Mouse (Mus musculus): ENCODE measurements at regions not wholly inside any gene's neighbourhood (a gene's known extent, or its start where the extent isn't known, plus 50 kb on each side); places are given as distances from the start of the nearest gene placed in this dataset.

- ATAC-seq (no peak), DNase-seq (peak; percentile 32)
- H3K4me2 ChIP-seq (ENCODE audit: low read depth), result no peak overlapping the region
- H3K9ac ChIP-seq, result no peak overlapping the region
- no peaks in the 10 kb centered on the region for H3K9me3 ChIP-seq (ENCODE audit: low read length)
- no peak overlapping the region for H3K27ac ChIP-seq (ENCODE audit: low read depth, low read length)
- peak; percentile 27; the same call in 1 of the 2 replicates for TF ChIP-seq CTCF (IDR thresholded peaks at IDR 0.05; ENCODE audit: low read depth)
- H3K27me3 ChIP-seq (ENCODE audit: insufficient read depth, low read length), result no peaks in the 10 kb centered on the region
- no peaks in the 10 kb centered on the region for H3K4me1 ChIP-seq (ENCODE audit: insufficient read depth)
- H3K4me3 ChIP-seq (ENCODE audit: low read depth, low read length), result no peak overlapping the region
- H3K36me3 ChIP-seq (ENCODE audit: insufficient read depth), result no peaks in the 10 kb centered on the region
- WGBS, result 31% methylated on average over 8 of the region's 8 CpGs
Measured at GRCm38 (mm10) chr3:129429161-129430111, 96.9 kb upstream of the Enpep start.

- ATAC-seq (no peak), DNase-seq (no peak)
- H3K4me3 ChIP-seq (ENCODE audit: low read depth, low read length), result no peak overlapping the region
- no peak overlapping the region for H3K4me2 ChIP-seq (ENCODE audit: low read depth)
- H3K9me3 ChIP-seq (ENCODE audit: low read length), result no peaks in the 10 kb centered on the region
- H3K9ac ChIP-seq, result no peak overlapping the region
- 73% methylated on average over 11 of the region's 11 CpGs for WGBS
- H3K27ac ChIP-seq (ENCODE audit: low read depth, low read length), result no peak overlapping the region
- no peaks in the 10 kb centered on the region for H3K4me1 ChIP-seq (ENCODE audit: insufficient read depth)
- no peaks in the 10 kb centered on the region for H3K36me3 ChIP-seq (ENCODE audit: insufficient read depth)
- no peaks in the 10 kb centered on the region for H3K27me3 ChIP-seq (ENCODE audit: insufficient read depth, low read length)
- no peak for TF ChIP-seq CTCF (IDR thresholded peaks at IDR 0.05; ENCODE audit: low read depth)
Measured at GRCm38 (mm10) chr3:129434056-129434455, 98.1 kb upstream of the Elovl6 start.

GRCm38 (mm10) chr3:129437687-129438086, 94.5 kb upstream of the Elovl6 start:
- Histone ChIP-seq H3K27ac (ENCODE audit: low read depth, low read length) (no peak overlapping the region), H3K4me3 (ENCODE audit: low read depth, low read length) (no peak overlapping the region), H3K9me3 (ENCODE audit: low read length) (no peaks in the 10 kb centered on the region), H3K4me1 (ENCODE audit: insufficient read depth) (no peaks in the 10 kb centered on the region), H3K9ac (no peak overlapping the region), H3K4me2 (ENCODE audit: low read depth) (no peak overlapping the region), H3K27me3 (ENCODE audit: insufficient read depth, low read length) (no peaks in the 10 kb centered on the region), H3K36me3 (ENCODE audit: insufficient read depth) (no peaks in the 10 kb centered on the region)
- DNase-seq, result no peak
- no peak for TF ChIP-seq CTCF (IDR thresholded peaks at IDR 0.05; ENCODE audit: low read depth)
- no peak for ATAC-seq
- 91% methylated on average over 6 of the region's 6 CpGs for WGBS

GRCm38 (mm10) chr3:129442756-129443155, 89.4 kb upstream of the Elovl6 start:
- WGBS, result 60% methylated on average over 5 of the region's 5 CpGs
- Histone ChIP-seq H3K9ac (no peak overlapping the region), H3K4me1 (ENCODE audit: insufficient read depth) (no peaks in the 10 kb centered on the region), H3K27me3 (ENCODE audit: insufficient read depth, low read length) (no peaks in the 10 kb centered on the region), H3K4me2 (ENCODE audit: low read depth) (no peak overlapping the region), H3K36me3 (ENCODE audit: insufficient read depth) (no peaks in the 10 kb centered on the region), H3K27ac (ENCODE audit: low read depth, low read length) (no peak overlapping the region), H3K9me3 (ENCODE audit: low read length) (no peaks in the 10 kb centered on the region), H3K4me3 (ENCODE audit: low read depth, low read length) (no peak overlapping the region)
- no peak for ATAC-seq
- DNase-seq, result no peak
- no peak for TF ChIP-seq CTCF (IDR thresholded peaks at IDR 0.05; ENCODE audit: low read depth)

- H3K27me3 ChIP-seq (ENCODE audit: insufficient read depth, low read length), result no peaks in the 10 kb centered on the region
- ATAC-seq (no peak), DNase-seq (no peak)
- no peaks in the 10 kb centered on the region for H3K4me1 ChIP-seq (ENCODE audit: insufficient read depth)
- no peak overlapping the region for H3K27ac ChIP-seq (ENCODE audit: low read depth, low read length)
- H3K9ac ChIP-seq, result no peak overlapping the region
- no peak overlapping the region for H3K4me2 ChIP-seq (ENCODE audit: low read depth)
- WGBS, result 96% methylated on average over 3 of the region's 3 CpGs
- H3K4me3 ChIP-seq (ENCODE audit: low read depth, low read length), result no peak overlapping the region
- H3K36me3 ChIP-seq (ENCODE audit: insufficient read depth), result no peaks in the 10 kb centered on the region
- no peak for TF ChIP-seq CTCF (IDR thresholded peaks at IDR 0.05; ENCODE audit: low read depth)
- H3K9me3 ChIP-seq (ENCODE audit: low read length), result no peaks in the 10 kb centered on the region
Measured at GRCm38 (mm10) chr3:129444221-129444620, 87.9 kb upstream of the Elovl6 start.

GRCm38 (mm10) chr3:129445961-129446360, 86.2 kb upstream of the Elovl6 start:
- 95% methylated on average over 6 of the region's 6 CpGs for WGBS

GRCm38 (mm10) chr3:129449928-129450327, 82.2 kb upstream of the Elovl6 start:
- no peak overlapping the region for H3K9ac ChIP-seq
- no peak for DNase-seq
- H3K36me3 ChIP-seq (ENCODE audit: insufficient read depth), result no peaks in the 10 kb centered on the region
- H3K27me3 ChIP-seq (ENCODE audit: insufficient read depth, low read length), result no peaks in the 10 kb centered on the region
- ATAC-seq, result no peak
- H3K9me3 ChIP-seq (ENCODE audit: low read length), result no peaks in the 10 kb centered on the region
- no peak for TF ChIP-seq CTCF (IDR thresholded peaks at IDR 0.05; ENCODE audit: low read depth)
- no peak overlapping the region for H3K4me3 ChIP-seq (ENCODE audit: low read depth, low read length)
- WGBS, result 87% methylated on average over 4 of the region's 4 CpGs
- H3K4me1 ChIP-seq (ENCODE audit: insufficient read depth), result no peaks in the 10 kb centered on the region
- no peak overlapping the region for H3K4me2 ChIP-seq (ENCODE audit: low read depth)
- H3K27ac ChIP-seq (ENCODE audit: low read depth, low read length), result no peak overlapping the region

More at GRCm38 (mm10) chr3:129445961-129446360, 86.2 kb upstream of the Elovl6 start:
- Histone ChIP-seq H3K36me3 (ENCODE audit: insufficient read depth) (no peaks in the 10 kb centered on the region), H3K9me3 (ENCODE audit: low read length) (no peaks in the 10 kb centered on the region), H3K4me1 (ENCODE audit: insufficient read depth) (no peaks in the 10 kb centered on the region), H3K4me3 (ENCODE audit: low read depth, low read length) (no peak overlapping the region), H3K9ac (no peak overlapping the region), H3K4me2 (ENCODE audit: low read depth) (no peak overlapping the region), H3K27ac (ENCODE audit: low read depth, low read length) (no peak overlapping the region), H3K27me3 (ENCODE audit: insufficient read depth, low read length) (no peaks in the 10 kb centered on the region)
- TF ChIP-seq CTCF (IDR thresholded peaks at IDR 0.05; ENCODE audit: low read depth), result no peak
- ATAC-seq, result no peak
- no peak for DNase-seq

Data from forebrain, postnatal 0 days (tissue).